Mouse (Mus musculus) embryonic facial prominence, embryonic 11.5 days (tissue): ENCODE measurements at regions not wholly inside any gene's neighbourhood (a gene's known extent, or its start where the extent isn't known, plus 50 kb on each side); places are given as distances from the start of the nearest gene placed in this dataset.

Experiments
- ATAC-seq: fragments of 200-750 bp; cut with Nextera tagmentation; replicated peaks from 2 replicates; pipeline ENCODE4 v1.8.0; 2017; ENCODE audit warnings: low read depth; ENCODE audit not compliant: insufficient number of reproducible peaks, low FRiP score, low TSS enrichment
- DNase-seq: peaks from one replicate; pipeline ENCODE4 v3.0.0-alpha.2; 2015; ENCODE audit warnings: low spot score
- H3K27ac ChIP-seq: fragments of 300-500 bp; sonication (generic); replicated peaks from 2 replicates; pipeline ENCODE4 v1.5.1; 2014; ENCODE audit warnings: mild to moderate bottlenecking, low read depth, low read length, control low read depth
- H3K27me3 ChIP-seq: fragments of 300-500 bp; sonication (generic); 2 replicates; pipeline ENCODE4 v1.6.1; 2014; ENCODE audit warnings: mild to moderate bottlenecking, low read length, moderate library complexity, mixed read lengths; ENCODE audit not compliant: control insufficient read depth, insufficient read depth
- H3K36me3 ChIP-seq: fragments of 300-500 bp; sonication (generic); replicated peaks from 2 replicates; pipeline ENCODE4 v1.6.1; 2014; ENCODE audit warnings: low read depth, mild to moderate bottlenecking, low read length, moderate library complexity, mixed read lengths; ENCODE audit not compliant: control insufficient read depth, insufficient read depth
- H3K4me1 ChIP-seq: fragments of 300-500 bp; sonication (generic); 2 replicates; pipeline ENCODE4 v1.6.1; 2014; ENCODE audit warnings: low read length, mixed read lengths; ENCODE audit not compliant: control insufficient read depth, insufficient read depth
- H3K4me2 ChIP-seq: fragments of 300-500 bp; sonication (generic); 2 replicates; pipeline ENCODE4 v1.6.1; 2014; ENCODE audit warnings: low read depth, mild to moderate bottlenecking, control low read depth, low read length, moderate library complexity
- H3K4me3 ChIP-seq: fragments of 300-500 bp; sonication (generic); 2 replicates; pipeline ENCODE4 v1.5.1; 2014; ENCODE audit warnings: low read depth, low read length, control low read depth
- H3K9ac ChIP-seq: fragments of 300-500 bp; sonication (generic); replicated peaks from 2 replicates; pipeline ENCODE4 v1.6.1; 2014; ENCODE audit warnings: mild to moderate bottlenecking, control low read depth, low read length
- H3K9me3 ChIP-seq: fragments of 300-500 bp; sonication (generic); replicated peaks from 2 replicates; pipeline ENCODE4 v1.6.1; 2016; ENCODE audit warnings: mild to moderate bottlenecking, low read length, inconsistent platforms, mixed read lengths; ENCODE audit not compliant: control insufficient read depth
- WGBS: fragments of 180-500 bp; shearing (Covaris S2); extraction: QIAGEN DNeasy Blood & Tissue Kit; methylation state at CpG from one replicate; pipeline ENCODE4 v1.1.7; 2014; 5-methylcytosine and 5-hydroxymethylcytosine counted together

- Histone ChIP-seq H3K4me2 (no peak overlapping the region), H3K4me3 (no peak overlapping the region), H3K9ac (no peak overlapping the region), H3K4me1 (no peaks in the 10 kb centered on the region), H3K27me3 (no peaks in the 10 kb centered on the region), H3K36me3 (no peaks in the 10 kb centered on the region), H3K27ac (no peak overlapping the region), H3K9me3 (no peaks in the 10 kb centered on the region)
- WGBS = 81% methylated on average over 8 of the region's 8 CpGs
- no peak for DNase-seq
- no peak for ATAC-seq
These were observed 466.4 kb upstream of the Smim15 start for GRCm38 (mm10) chr13:107577809-107578208.

DNA sequence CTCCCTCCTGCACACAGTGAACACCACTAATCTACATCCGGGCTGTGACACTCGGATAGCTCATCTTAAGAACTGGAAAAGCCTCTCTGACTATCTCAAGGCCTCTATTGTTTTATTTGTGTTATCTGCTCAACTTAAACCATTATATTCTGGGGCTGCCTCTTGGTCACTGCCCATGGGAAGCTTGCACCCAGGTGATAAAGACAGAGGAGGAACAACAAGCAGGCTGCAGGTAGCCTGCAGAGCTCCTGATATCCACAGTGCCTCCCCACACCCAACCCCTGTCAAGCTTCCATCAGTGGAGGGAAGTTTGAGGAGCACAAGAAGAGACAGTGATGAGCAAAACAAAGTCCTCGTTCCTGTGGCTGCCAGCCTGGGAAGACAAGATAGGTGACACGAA, 467.0 kb upstream of the Smim15 start:
- Histone ChIP-seq H3K27ac (no peak overlapping the region), H3K4me2 (no peak overlapping the region), H3K4me1 (no peaks in the 10 kb centered on the region), H3K27me3 (no peaks in the 10 kb centered on the region), H3K4me3 (no peak overlapping the region), H3K9ac (no peak overlapping the region), H3K9me3 (no peaks in the 10 kb centered on the region), H3K36me3 (no peaks in the 10 kb centered on the region)
- DNase-seq (no peak), ATAC-seq (no peak)
- 72% methylated on average over 4 of the region's 4 CpGs for WGBS

DNA sequence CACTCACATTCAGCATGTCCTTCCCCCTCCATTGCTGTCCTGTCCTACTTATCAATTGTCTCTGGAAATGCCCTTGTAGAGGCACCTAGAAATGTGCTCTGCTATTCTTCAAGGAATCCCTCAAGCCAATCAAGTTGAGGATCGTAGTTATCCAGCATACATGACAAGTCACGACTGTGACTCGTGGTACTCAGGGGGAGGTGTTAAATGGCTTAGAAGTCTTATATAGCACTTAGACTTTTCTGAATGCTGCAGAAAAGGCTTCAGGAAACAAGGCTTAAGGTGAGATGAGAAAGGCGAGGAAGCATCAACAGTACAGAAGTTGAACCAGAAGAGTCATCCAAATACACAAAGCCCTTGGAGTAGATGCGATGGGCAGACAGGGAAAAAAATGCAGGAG, 467.5 kb upstream of the Smim15 start:
- no peak overlapping the region for H3K27ac ChIP-seq

GRCm38 (mm10) chr13:107575025-107575424, 469.2 kb upstream of the Smim15 start:
- ATAC-seq (no peak), DNase-seq (no peak)
- H3K4me2 ChIP-seq = no peak overlapping the region
- no peaks in the 10 kb centered on the region for H3K36me3 ChIP-seq
- 86% methylated on average over 3 of the region's 3 CpGs for WGBS
- no peaks in the 10 kb centered on the region for H3K4me1 ChIP-seq
- no peaks in the 10 kb centered on the region for H3K9me3 ChIP-seq
- H3K27ac ChIP-seq = no peak overlapping the region
- no peaks in the 10 kb centered on the region for H3K27me3 ChIP-seq
- no peak overlapping the region for H3K4me3 ChIP-seq
- no peak overlapping the region for H3K9ac ChIP-seq

More for the DNA sequence above, 467.5 kb upstream of the Smim15 start:
- WGBS = 81% methylated on average over 5 of the region's 5 CpGs
- Histone ChIP-seq H3K4me3 (no peak overlapping the region), H3K9ac (no peak overlapping the region), H3K27me3 (no peaks in the 10 kb centered on the region), H3K9me3 (no peaks in the 10 kb centered on the region), H3K4me1 (no peaks in the 10 kb centered on the region), H3K4me2 (no peak overlapping the region), H3K36me3 (no peaks in the 10 kb centered on the region)
- DNase-seq (no peak), ATAC-seq (no peak)

GRCm38 (mm10) chr13:107573499-107574355, 470.5 kb upstream of the Smim15 start:
- Histone ChIP-seq H3K27ac (no peak overlapping the region), H3K36me3 (no peaks in the 10 kb centered on the region), H3K9ac (no peak overlapping the region), H3K9me3 (no peaks in the 10 kb centered on the region), H3K4me3 (no peak overlapping the region), H3K27me3 (no peaks in the 10 kb centered on the region), H3K4me1 (no peaks in the 10 kb centered on the region), H3K4me2 (no peak overlapping the region)
- ATAC-seq = no peak
- no peak for DNase-seq
- WGBS = 77% methylated on average over 9 of the region's 9 CpGs

GRCm38 (mm10) chr13:107571539-107571938, 472.7 kb upstream of the Smim15 start:
- Histone ChIP-seq H3K27me3 (no peaks in the 10 kb centered on the region), H3K4me2 (no peak overlapping the region), H3K27ac (no peak overlapping the region), H3K4me1 (no peaks in the 10 kb centered on the region), H3K4me3 (no peak overlapping the region), H3K36me3 (no peaks in the 10 kb centered on the region), H3K9me3 (no peaks in the 10 kb centered on the region), H3K9ac (no peak overlapping the region)
- WGBS = 84% methylated on average over 10 of the region's 10 CpGs
- no peak for ATAC-seq
- no peak for DNase-seq

DNA sequence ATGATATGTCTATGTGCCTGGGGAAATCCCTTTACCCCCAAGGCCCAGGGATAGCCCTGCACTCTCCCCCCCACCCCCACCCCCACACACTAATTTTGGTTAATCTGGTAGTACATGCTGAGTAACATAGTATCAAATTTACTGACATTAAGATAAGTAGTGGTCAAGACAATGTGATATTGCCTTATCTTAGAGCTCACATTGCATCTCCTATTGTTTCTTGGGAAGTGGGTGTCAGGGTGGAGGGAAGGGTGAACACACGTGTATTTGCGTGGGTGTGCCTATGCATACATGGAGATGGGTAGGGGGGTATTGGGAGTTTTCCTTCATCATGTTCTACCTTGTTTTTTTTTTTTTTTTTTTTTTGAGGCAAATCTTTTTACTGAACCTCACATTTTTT, 474.8 kb upstream of the Smim15 start:
- 76% methylated on average over 2 of the region's 2 CpGs for WGBS
- H3K9ac ChIP-seq = no peak overlapping the region
- no peak for ATAC-seq
- no peak overlapping the region for H3K4me2 ChIP-seq
- H3K36me3 ChIP-seq = no peaks in the 10 kb centered on the region
- H3K27me3 ChIP-seq = no peaks in the 10 kb centered on the region
- DNase-seq = no peak
- no peak overlapping the region for H3K4me3 ChIP-seq
- H3K27ac ChIP-seq = no peak overlapping the region
- no peaks in the 10 kb centered on the region for H3K9me3 ChIP-seq
- H3K4me1 ChIP-seq = no peaks in the 10 kb centered on the region

DNA sequence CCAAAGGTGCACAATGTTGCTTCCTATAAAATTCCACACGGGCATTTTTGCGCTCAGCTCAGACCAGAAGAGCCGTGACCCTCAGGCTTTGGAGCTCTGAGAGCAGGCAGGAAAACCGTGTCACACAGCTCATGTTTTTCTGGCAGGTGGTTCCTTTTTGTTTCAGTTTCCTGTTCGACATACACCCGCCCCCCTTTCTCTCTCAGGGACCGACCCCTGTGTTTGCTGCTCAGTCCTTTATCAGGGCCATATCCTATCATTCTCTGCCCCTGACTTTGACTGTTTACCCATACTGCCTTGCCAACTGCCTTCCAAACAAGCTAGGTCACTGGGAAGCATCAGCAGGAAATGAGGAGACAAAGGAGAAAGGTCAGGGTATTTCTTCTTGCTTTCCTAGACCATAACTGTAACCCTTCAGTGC, 475.5 kb upstream of the Smim15 start:
- ATAC-seq = no peak
- Histone ChIP-seq H3K36me3 (no peaks in the 10 kb centered on the region), H3K9me3 (no peaks in the 10 kb centered on the region), H3K4me2 (no peak overlapping the region), H3K9ac (no peak overlapping the region), H3K4me3 (no peak overlapping the region), H3K27me3 (no peaks in the 10 kb centered on the region), H3K27ac (no peak overlapping the region), H3K4me1 (no peaks in the 10 kb centered on the region)
- DNase-seq = peak; percentile 10
- 61% methylated on average over 7 of the region's 7 CpGs for WGBS
